Mouse (Mus musculus): ENCODE measurements at regions not wholly inside any gene's neighbourhood (a gene's known extent, or its start where the extent isn't known, plus 50 kb on each side); places are given as distances from the start of the nearest gene placed in this dataset.
A peak's percentile ranks its signal among the peaks of the same experiment; 100 is the strongest.

DNA sequence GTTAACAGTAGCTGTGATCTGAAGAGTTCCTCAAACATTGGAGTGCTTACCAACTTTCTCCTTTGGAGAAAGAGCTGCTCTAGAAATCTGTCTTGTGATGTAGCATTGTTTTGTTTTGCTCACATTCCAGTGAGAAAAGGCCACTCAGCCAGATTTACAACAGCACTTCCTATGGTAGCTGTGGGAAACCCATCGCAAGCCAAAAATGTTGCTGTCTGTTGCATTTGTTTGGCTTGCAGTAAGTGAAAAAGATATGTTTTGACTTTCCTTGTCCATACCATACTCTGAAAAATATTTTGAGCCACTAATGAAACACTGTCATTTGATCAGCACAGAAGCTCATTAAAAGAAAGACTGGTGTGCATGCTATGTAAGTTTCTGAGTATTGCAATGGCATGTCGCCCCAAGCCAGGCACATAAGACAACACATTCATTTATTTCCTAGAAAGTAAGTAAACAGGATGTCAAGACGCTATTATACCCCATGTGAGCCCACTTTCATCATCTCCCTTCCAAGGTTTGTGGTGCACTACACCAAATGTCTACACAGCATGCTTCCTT lies 66.2 kb downstream of the Car2 start:
- no peak for DNase-seq

DNA sequence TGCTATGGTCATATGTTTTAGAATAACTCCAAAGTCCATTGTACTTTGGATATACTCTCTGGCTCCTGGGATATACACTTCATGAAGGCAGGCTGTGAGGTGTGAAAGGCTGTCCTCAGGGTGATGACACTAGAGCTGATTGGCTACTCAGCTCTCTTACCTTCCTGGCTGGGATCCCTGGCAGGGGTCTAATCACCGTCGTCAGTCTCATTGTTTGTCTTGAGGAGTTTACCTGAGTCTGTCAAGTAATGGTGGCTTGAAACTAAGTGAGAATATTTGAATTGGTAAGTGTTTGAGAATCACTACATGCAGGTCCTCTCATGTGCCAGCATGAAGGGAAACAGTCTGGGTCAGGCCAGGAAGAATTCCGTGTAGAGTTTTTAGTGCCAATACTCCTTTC lies 66.9 kb downstream of the Car2 start:
- DNase-seq: no peak

DNA sequence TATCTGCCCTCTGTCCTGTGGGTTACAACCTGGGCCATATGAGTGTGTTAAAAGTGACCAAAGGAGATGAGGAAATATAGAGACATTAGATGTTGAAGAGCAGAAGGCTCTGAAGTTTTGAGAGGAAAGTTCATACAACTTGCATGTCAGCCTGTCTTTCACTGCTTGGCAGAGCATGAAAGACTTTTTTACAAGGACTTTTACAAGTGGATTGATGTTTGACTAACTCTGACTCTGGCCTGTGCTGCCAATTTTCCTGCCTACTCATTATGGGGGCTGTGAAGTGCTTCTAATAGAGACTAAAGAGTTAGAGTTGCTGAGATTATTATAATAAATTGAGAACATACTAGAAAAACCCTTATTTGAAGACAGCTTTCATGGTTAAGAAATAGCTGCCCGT lies 71.4 kb downstream of the Car2 start:
- peak; percentile 59 for DNase-seq

DNA sequence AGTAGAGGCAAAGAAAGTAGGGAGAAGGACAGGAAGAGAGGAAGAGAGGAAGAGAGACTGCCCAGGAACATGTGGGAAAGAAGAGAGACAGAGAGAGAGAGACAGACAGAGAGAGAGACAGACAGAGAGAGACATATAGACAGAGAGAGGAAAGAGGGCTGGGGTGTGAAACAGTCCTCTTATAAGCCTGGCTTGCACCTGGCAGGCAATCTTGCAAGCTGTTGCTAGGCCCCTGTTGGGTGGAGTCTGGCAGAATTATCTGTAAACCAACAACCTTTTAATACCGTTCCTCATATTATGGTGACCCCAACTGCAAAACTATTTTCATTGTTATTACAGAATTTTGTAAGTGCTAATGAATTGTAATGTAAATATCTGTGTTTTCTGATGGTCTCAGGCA lies 72.2 kb downstream of the Car2 start:
- DNase-seq: no peak

DNA sequence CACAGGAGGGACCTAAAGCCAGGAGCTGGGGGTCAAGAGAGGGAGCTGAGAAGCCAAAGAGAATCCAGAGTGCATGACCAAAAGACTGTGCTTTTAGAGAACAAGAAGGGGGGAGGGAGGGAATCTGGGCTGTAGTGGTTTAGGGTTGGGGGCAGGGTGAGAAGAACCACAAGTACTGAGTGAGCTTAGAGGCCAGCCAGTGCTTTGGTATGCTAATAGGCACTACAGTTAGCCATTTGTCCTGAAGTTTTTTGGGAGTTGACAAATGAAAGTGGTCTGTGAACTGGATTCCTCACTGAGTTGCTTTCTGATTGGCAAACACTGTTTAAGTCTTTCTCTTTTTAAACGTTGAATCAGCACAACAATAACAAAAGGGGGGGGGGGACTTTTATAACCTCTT lies 73.5 kb downstream of the Car2 start:
- DNase-seq: no peak

DNA sequence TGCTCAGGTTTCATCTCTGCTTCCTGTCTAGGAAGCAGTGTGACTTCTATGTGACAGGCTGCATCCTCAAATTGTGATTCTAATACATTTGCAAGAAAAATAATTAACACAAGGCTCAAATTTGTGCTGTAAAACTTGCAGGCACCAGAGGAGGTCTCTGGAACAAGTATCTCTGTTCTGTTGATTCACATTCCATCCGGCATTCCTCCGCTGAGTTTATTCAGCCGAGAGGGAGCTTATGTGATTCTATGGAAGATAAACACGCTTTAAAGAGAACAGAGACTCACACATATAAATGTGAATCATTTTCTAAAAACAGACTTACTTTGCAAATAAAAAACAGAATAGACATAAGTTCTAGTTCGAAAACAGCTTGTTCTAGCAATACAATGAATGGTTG lies 78.7 kb downstream of the Car2 start:
- no peak for DNase-seq

DNA sequence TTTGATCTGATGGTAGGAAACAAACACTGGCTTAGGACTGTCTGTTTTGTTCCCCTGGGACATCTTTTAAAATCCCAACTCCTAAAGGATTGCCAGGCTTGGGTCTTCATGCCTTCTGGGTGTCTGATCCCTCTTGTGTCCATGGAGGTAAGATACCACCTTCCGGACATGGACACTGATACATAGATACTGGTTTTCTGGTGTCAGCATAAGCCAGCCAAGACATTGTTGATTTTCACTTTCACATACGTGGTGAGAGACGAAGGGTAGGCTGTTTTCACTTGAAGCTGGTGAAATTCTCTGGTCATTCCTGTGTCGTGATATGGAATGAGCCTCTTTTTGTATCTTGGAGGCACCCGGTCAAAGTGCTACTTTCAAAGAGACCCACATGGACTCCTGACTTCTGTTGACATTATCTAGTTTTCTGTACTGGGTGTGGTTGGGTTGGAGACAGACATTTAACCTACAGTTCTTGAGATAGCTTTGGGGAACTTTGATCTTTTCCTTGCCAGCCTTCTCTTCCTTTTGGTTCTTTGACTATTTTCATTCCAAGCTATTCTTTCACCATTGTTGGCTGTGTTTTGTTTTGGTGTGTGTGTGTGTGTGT lies 79.5 kb downstream of the Car2 start:
- DNase-seq: no peak

DNA sequence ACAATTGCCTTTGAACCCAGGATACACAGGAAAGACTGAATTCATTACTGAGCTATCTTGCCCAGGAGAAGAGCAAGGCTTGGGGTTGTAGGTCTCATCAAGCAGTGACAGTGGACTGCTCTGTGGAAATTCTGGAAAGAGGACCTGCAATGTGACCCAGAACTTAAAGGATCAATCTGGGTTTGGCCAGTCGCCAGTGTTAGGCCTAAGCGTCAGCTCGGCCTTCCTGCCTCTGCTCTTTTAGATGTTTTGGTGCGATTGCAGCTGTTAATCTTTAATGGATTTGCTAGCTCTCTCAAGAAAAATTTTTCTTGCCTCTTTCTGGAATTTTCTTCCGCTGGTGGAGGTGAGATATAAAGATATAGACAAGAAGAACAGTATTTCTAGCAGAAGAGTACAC lies 81.2 kb downstream of the Car2 start:
- DNase-seq: no peak

DNA sequence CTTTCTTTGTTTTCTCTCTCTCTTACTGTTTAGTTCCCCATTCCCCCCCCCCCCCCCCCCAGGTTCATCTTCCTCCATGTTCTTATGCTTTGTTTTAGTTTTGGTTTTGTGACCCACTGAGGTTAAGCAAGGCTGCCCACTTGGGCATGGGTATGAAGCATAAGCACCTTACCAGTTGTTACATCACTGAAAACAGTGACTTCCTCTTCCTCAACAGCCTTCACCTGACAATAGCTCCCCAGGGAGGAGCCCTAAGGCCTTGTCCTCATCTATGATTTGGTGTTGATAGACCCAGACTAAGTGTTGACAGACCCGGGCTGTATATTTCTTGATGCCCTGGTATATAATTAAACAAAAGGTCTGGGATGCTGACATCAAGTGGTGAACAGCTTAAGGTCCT lies 82.3 kb downstream of the Car2 start:
- no peak for DNase-seq

DNA sequence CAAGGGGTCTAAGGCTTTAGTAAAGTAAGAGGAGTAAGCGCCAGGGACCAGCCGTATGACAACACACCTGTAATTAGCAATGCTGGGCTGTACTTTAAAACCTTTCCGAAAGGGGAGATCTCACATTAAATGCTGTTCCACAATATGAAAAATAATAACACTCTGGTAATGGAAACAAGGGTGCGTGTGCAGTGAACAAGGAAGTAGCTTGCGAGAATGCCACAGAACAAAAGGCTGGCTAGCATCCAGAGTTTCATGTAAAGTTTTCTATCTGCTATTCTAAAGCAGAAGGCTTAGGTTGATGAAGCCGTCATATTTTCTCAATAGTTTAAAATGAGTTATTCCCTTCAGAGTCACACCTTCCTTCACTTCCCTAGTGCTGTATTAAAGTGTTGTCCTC lies 83.6 kb downstream of the Car2 start:
- no peak for DNase-seq

DNA sequence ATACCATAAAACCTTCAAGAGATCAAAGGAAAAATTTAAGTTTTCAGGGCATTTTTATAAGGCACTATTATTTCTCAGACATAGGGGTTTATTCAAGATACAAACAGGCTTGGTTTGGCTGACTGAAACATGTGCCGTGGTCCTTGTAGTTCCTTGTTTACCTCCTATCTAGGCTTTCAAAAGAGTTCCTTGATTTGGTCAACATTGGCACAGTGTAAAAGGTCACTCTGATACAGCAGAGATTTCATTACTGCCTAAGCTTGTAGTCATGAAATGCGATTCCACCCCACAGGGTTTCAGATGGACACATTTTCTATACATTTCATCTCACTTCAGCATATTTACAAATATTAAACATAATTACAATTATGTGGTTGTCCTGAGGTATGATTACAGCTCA lies 85.6 kb downstream of the Car2 start:
- DNase-seq: peak; percentile 12

DNA sequence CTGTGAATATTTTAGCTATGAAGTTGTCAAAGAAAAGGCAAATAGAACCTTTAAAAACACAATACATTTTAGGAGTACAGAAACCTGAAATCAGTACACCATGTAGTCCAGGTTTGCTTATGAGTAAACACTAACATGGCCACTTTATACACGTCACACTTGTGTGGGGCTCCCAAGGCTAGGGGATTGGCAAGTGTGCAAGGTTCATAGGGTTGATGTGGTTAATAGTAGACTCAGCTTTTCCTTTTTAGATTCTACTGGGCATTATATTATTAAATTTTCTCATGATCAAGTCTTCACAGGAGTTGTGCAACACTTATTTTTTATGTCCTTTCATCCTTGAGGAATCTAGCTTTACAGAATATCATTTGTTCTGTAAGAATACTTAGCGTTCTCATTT lies 88.7 kb downstream of the Car2 start:
- no peak for DNase-seq

DNA sequence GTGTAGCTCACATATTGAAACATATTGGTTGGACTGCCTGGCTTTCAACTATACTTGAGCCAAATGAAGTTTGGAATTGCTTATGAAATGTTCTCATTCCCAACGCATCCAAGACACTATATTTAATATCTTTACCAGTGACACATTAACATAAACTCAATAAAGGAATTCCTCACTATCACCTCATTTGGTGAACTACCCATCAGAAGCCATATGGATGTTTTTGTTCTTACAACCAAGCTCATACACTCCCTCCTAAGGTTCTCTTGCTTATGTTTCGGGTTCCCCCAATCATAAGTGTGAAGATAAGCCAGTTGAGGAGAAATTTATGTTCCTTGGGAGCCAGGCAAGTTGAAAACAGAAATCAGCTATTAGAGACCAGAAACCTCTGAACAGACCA lies 89.1 kb downstream of the Car2 start:
- DNase-seq: no peak

DNA sequence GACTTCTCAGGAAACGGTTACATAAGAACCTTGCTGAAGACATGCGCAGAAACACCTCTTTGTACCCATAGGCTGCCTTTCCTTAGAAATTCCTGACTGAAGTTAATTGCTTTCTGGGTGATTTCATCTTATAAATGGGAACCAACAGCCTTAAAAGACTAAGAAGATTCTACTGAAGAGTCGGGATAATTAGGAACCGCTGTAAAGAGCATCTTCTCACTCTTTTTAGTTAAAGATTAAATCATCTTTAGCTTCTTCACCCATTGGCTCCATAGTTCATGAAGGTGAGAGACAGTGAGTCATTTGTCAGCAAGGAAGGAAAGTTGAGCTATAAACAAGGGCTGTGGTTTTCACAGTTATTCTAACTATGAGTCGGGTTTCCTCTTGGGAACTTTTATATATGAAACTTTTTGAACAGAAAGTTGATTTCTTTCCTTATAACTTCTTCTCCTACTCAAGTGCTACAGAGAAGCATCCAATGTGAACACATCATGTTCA lies 93.1 kb downstream of the Car2 start:
- no peak for DNase-seq

DNA sequence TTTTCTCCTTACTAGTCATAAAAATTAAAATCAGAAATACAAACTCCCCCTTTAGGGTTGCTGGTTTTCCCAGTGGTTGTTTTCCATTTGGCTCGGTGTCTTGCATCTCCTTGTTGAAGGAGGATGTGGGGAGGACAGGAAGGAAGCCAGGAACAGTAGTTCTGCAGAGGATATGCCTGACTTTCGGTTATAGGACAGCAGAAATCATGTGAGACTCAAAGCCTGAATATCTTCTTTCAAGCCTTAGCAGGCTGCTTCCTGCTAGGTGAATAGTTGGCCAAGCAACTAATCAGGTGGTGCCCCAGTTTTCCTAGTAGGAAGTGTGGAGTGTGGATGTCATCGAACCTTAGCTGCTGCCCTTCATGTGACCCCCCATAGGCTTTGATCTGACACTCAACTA lies 103.6 kb downstream of the Car2 start:
- no peak for DNase-seq

DNA sequence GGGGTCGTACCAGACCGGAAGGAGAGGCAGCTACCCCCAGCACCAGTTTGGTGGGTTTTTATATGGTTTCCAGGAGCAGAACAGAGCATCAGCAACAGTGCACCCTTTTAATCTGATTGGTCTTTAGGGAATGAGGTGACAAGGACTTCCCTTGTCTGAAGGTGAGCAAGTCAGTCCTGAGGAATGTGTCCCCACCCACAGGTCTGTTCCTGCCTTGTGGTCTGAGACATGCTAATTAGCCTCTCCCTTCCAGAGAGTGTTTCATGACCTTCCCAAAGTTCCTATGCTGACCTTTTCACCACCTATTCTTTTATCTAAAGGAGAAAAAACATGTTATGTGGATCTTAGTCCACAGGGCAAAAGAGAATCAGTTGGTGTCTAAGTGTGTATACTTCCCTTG lies 107.9 kb downstream of the Car2 start:
- DNase-seq: no peak

DNA sequence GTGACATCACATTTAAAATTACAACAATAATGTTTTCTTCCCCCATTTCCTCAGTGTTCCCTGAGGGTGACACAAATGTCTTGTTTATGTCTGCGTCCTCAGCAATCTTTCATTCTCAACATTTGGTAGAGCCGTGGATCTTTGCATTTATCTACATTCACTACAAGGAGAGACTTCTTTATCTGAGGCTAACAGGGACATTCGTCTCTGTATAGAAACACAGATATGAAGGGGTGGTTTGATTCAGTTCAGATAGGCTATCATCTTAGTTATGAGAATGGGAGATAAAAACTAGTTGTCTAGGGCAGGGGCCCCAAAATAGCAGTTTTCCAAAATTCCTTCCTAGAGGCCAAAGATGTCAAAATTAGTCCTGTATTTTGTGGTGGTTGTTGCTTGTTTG lies 111.2 kb downstream of the Car2 start:
- no peak for DNase-seq

DNA sequence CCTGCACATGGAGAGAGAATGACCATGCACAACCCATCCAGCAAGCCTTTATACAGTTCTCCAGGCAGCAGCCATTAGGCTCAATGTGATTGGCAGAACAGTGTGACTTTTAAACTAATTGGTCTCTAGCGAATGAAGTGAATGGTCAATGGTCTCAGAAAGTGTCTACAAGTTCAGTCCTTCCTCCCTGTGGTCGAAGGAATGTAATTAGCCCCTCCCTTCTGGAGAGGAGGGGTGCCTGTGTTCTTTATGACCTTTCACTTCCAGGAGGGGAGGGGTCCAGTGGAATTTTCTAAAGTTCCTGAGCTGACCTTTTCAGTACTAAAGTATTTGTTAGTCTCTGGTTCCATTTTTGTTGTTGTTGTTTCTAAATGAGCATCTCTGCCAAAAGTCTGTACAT lies 112.4 kb downstream of the Car2 start:
- no peak for DNase-seq

DNA sequence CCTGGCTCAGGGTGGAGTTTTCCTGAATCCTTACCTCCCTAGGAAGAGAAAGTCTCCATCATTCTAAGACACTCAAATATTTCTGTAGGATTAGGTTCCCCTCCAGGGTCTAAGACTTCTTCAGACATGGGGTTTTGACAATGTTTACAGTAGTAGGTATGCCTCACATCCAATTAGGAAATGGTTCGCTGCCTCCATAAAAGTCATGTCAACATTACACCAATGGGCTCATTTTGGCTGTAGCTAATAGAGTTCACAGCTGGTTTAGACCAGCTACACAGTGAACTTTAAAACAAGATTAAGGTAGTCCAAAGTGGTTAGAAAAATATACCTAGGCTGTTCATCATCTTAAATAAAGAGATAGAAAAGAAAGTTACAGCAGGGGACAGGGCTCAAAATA lies 113.3 kb downstream of the Car2 start:
- DNase-seq: no peak

DNA sequence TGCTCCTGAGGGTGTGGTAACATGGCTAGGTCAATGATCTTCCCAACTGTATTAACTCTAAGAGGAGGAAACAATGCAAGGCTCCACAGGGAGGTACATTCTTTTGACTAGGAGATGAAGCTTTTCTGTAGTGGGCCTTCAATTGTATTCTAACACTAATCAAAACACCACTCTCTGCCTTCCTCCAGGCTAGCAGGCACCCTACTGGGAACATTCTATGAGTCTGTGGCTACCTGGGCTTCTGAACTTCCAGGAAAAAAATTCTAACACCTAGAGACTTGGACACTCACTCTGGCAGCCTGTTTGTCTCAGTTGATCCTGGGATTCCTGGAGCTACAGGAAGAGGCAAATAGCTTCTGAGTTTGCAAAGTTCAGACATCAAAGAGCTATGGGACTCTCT lies 113.8 kb downstream of the Car2 start:
- no peak for DNase-seq

DNA sequence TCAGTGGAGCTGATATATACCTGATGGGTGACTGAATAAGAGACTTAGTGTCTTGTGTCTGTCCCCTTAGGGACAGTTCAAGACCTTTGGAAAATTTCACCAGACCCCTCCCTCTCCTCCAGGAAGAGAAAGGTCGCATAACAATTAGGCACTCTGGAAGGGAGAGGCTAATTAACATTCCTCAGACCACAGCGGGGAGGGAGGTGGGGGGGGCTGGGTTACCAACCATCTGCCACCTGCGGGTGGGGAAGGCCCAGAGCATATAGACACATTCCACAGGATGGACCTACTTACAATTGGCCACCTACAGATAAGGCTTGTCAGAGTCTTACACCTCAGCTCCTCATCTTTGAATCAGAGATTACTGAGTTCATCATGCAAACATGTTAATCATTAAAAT lies 114.6 kb downstream of the Car2 start:
- DNase-seq: no peak

DNA sequence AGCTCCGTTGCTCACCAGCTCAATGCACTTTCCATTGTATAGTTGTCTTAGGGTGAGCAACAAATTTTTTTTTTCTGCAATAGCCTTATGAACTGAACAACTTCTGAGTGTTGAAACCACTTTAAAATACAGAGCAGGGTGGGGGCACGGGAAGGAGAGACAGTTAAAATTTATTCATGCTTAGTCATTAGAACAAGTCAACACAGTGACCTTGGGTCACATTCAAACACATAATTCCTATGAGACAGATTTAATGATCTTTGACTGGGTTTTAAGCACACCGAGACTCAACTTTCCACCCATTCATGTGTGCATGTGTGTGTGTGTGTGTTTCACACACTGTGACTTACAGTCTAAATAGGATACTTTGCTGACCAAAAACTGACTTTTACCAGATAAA lies 121.7 kb downstream of the Car2 start:
- peak; percentile 54 for DNase-seq

DNA sequence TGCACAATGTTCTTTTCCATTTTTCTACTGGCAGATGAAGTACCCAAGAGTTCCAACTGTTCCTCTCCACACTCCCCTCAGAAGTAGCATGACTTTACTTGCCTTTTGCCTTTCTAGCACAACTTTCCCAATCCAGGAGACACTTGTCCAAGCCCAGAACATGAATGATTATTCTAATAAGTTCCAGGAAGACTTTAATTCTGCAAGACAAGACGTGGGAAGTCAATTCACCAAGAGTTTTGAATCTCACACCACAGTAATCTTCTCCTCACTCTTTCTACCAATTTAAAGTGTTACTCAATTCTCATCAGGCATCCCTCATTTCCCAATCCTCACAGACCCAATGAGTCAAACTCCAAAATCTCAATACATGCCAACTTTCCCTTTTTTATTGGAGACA lies 122.4 kb downstream of the Car2 start:
- no peak for DNase-seq

DNA sequence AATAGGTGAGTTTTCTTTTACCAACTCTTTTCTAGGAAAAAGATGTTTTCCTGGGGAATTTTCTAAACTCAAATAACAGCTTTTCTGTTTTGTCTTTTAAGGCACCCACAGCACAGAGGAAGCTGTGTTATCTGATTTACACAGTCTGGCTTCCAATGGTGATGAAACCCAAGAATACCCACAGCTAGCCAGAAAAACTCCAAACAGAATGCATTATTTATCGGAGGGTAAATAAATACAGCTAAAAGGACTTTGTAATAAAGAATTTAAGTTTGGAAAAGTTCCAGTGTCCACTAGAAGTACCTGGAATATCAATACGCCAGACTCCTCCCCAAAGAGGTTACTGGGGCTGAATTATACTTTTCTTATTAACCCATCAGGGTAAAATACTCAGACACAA lies 123.7 kb downstream of the Car2 start:
- DNase-seq: no peak

DNA sequence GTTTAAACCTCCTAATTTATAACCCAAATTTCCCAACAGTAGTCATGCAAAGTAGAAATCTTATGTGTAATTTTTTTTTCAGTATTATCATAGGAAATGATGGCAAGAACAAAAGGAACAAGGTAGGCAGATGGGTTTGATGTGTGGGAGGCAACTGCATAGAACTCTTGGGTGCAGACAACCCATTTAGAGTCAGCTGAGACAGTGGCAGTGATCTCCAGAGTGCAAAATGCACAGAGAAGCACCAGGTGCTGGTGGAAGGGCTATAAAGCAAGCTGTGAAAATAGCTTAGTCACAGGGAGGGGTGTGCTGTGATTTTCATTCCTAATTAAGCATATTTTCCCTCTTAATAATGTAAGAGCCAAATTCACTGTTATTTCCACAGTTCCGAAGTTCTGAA lies 130.5 kb downstream of the Car2 start:
- no peak for DNase-seq
